Mouse (Mus musculus): Measurements from ENCODE around the gene Rcan3.

- no peak for TF ChIP-seq CTCF (IDR thresholded peaks at IDR 0.05; ENCODE audit: low read depth)
- no peak for TF ChIP-seq EP300 (IDR thresholded peaks at IDR 0.05; ENCODE audit: low read depth)
Observed at GRCm38 (mm10) chr4:135426587-135426986, 7.1 kb downstream of the Rcan3 start.
